Mouse (Mus musculus): ENCODE results near the gene Tpd52l2.

DNA sequence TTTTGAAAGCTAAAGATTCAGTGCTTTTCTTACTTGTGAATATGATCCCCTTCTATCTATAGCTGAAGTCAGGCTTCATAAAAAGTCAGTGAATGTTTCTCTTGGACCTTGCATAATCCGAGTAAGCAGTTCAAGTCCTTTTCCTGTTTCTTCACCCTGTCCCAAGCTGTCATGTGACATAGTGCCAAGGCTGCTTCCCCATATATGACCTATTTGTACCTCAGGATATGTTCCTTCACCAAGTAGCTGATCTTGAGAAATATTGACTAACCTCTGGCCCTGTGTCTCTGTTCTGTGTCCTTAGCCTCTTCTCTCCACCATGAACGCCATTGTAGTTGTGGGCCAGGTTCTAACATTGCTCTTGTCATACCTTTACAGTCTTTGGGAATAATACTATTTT is 39.5 kb downstream of the Tpd52l2 start:
- TF ChIP-seq GATA1 (IDR thresholded peaks at IDR 0.05; ENCODE audit: borderline replicate concordance, low read length) = no peak
- no peak for TF ChIP-seq FLI1 (IDR thresholded peaks at IDR 0.05; ENCODE audit: low read length)
